Mouse (Mus musculus) intestine, embryonic 16.5 days (tissue): ENCODE results near the gene Fam174b. TPM values are rescaled to one million over a fixed set of nuclear protein-coding genes. Genes with fewer than 3 reads are reported as not detected.

Experiments used
- microRNA-seq: library from miRNA; unstranded; fragments of <30 nt; microRNA quantifications from one replicate; pipeline ENCODE4, GENCODE M21; 2016
- polyA plus RNA-seq: library from polyadenylated mRNA; unstranded; fragments of >200 nt; fragmentation: Nextera tagmentation; extraction: Ambion mirVana; gene quantifications from 2 replicates; pipeline ENCODE4 v1.2.1, GENCODE M21; 2015

Gene Fam174b
- polyA plus RNA-seq, 1 experiment from 2014 or later = 32.7 TPM

Small RNA genes lying within 50 kb of the gene (microRNA-seq; reads per million reads assigned to microRNA genes)
- not detected for gene Mir7234

Other genes with a start within 250 kb of the Fam174b start
- gene Chd2, start 198.5 kb upstream of the Fam174b start, polyA plus RNA-seq = 40.1 and 41.1 TPM in 2 replicates